Mouse (Mus musculus): ENCODE data around the gene Etv6.

DNA sequence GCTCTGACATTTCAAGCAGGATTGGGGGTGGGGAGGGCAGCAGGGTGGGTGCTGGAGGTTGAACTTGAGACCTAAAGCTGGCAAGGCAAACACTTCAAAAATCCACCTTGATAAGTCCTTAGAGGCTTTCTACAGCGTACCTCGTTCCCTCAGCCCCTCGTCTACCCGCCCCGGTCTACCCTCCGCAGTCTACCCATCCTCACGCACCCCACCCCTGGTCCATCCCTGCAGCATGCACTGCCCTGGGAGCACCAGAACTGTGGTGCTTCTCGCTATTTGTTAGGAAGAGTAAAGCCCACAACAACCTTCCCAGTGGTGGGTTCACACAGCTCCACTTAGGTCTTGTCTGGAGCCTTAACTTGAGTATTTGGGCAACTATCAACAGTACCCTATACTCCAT lies 277.1 kb downstream of the Etv6 start:
- TF ChIP-seq CTCF (conservative IDR thresholded peaks at IDR 0.05; ENCODE audit: insufficient read depth, insufficient read length, low read depth, low read length) (no peak), POLR2A (IDR thresholded peaks at IDR 0.05; ENCODE audit: low read depth, low read length) (no peak)

All from kidney, adult 2 months (tissue).